Mouse (Mus musculus) G1E (cell line): ENCODE data around the gene Kcnab3. TPM values are rescaled to one million over a fixed set of nuclear protein-coding genes. Genes with fewer than 3 reads are reported as not detected.

Experiments
- ATAC-seq: 2 replicates; pipeline ENCODE4 v1.8.0; 2016; ENCODE audit warnings: mild to moderate bottlenecking; ENCODE audit not compliant: insufficient number of reproducible peaks, poor library complexity, low FRiP score, severe bottlenecking; ENCODE audit errors: extremely low read depth
- DNase-seq: peaks from one replicate; pipeline ENCODE4 v3.0.0; 2012; ENCODE audit warnings: low spot score
- H3K27me3 ChIP-seq: 2 replicates; pipeline ENCODE4 v1.6.1; 2012; ENCODE audit warnings: mild to moderate bottlenecking, low read length, inconsistent platforms; ENCODE audit not compliant: insufficient read depth
- H3K36me3 ChIP-seq: replicated peaks from 2 replicates; pipeline ENCODE3; 2012; ENCODE audit warnings: mild to moderate bottlenecking, inconsistent platforms
- H3K4me1 ChIP-seq: 2 replicates; pipeline ENCODE4 v1.6.1; 2012; ENCODE audit warnings: low read depth, low read length, inconsistent platforms, mixed read lengths; ENCODE audit not compliant: insufficient read depth
- H3K4me3 ChIP-seq: 2 replicates; pipeline ENCODE4 v1.5.1; 2012; ENCODE audit warnings: low read depth, mild to moderate bottlenecking, inconsistent platforms, low read length, moderate library complexity, mixed read lengths
- H3K9me3 ChIP-seq: replicated peaks from 2 replicates; pipeline ENCODE4 v1.6.1; 2012; ENCODE audit warnings: inconsistent platforms
- CTCF ChIP-seq: IDR thresholded peaks from 2 replicates; pipeline ENCODE4 v1.5.1; 2012; ENCODE audit warnings: low read depth, low read length, inconsistent platforms, mixed read lengths
- GATA1 ChIP-seq: IDR thresholded peaks from 2 replicates; pipeline ENCODE4 v1.6.1; 2012; ENCODE audit warnings: borderline replicate concordance, low read length, inconsistent platforms, mixed read lengths
- GATA2 ChIP-seq: IDR thresholded peaks from 2 replicates; pipeline ENCODE4 v1.6.1; 2012; ENCODE audit warnings: low read depth, low read length, inconsistent platforms, borderline replicate concordance
- POLR2AphosphoS5 ChIP-seq: IDR thresholded peaks from 2 replicates; pipeline ENCODE4 v1.6.1; 2012; ENCODE audit warnings: low read depth, low read length, inconsistent platforms; ENCODE audit not compliant: insufficient replicate concordance
- TAL1 ChIP-seq: conservative IDR thresholded peaks from 2 replicates; pipeline ENCODE4 v1.6.1; 2012; ENCODE audit warnings: low read depth, low read length, inconsistent platforms, mixed read lengths
- polyA plus RNA-seq: library from polyadenylated mRNA; stranded (reverse); fragments of >175 nt; gene quantifications from 2 replicates; pipeline ENCODE4 v1.2.3, GENCODE M21; 2012
- total RNA-seq, 2 experiments: library from RNA; stranded (forward) in 1 of 2; stranded (reverse) in 1 of 2; fragments of 200-1000 nt in 1 of 2; fragments of >200 nt in 1 of 2; fragmentation: Nextera tagmentation in 1 of 2; gene quantifications; 2 replicates each; pipeline ENCODE4 v1.2.3; 2014 to 2017

Gene Kcnab3
- total and polyA plus RNA-seq, 3 experiments = 0.27 to 1.2 (median 0.60) TPM

DNA sequence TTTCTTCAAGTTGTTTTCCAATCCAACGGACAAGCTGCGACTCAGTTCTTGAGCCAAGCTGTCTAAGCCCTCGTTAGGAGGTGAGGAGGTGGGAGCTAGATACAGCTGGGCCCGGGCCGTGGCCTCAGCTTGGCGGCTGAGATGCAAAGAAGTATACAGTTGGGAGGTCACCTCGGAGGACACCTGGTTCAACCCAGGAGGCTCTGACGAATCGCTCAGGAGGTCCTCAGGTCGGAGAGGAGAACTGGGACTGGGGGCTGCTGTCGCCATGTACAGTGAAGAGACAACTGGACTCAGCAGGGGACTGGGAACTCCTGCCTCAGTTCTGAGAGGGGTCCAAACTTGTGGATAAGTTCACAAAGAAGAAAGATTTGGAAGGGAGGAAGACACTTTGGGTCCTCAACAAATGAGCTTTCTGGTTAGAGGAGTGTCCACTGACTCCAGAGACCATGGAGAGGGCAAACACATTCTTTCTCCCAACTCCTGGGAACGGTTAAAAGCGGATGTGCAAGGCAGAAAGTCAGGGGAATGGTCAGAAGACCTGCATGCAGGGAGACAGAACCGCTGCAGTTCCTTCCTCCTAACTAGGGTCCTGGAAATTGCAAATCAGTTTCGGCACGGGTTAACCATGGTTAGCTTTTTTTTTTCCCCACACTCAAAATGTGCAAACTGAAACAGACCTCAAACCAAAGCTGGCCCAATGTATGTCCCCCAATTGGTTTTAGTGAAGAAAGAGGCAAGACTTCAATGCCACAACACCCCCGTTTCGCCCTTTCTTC is 3.2 kb upstream of the Kcnab3 start:
- H3K36me3 ChIP-seq = peaks cover 47% of the 10 kb centered on the region
- DNase-seq (peak; percentile 26), ATAC-seq (no peak)
- peak overlapping the region; percentile 70 for H3K4me3 ChIP-seq
- no peaks in the 10 kb centered on the region for H3K9me3 ChIP-seq
- H3K4me1 ChIP-seq = peaks cover 59% of the 10 kb centered on the region
- TF ChIP-seq TAL1 (no peak), CTCF (no peak), POLR2AphosphoS5 (no peak), GATA1 (no peak), GATA2 (no peak)
- peaks cover 16% of the 10 kb centered on the region for H3K27me3 ChIP-seq

DNA sequence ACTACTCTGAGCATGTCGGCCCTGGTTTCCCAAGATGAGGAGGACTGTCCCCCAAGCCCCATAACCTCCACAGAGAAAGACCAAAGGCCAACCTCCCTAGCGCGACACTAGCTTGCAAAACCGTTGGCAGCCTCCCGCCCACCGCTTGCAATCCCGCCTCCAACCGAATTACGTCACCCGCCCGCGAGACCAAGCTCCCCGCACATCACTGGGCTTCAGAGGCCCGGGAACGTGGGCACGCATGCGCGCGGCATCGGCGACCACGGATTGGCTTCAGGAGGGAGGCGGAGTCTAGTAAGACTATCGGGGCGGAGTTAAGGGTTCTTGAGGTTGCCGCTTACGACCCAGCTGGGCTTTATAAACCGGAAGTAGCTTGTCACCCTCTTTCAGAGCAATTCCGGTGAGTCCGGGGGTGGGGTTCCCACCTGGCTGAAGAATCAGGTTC is 2.4 kb upstream of the Kcnab3 start, which contains the start of the genes Cntrob and Trappc1:
Cntrob (minus strand) TSS at position 109 of the 445 bp plus-strand sequence.
Trappc1 (plus strand) TSS at position 314 of the 445 bp plus-strand sequence.
- peaks cover 39% of the 10 kb centered on the region for H3K36me3 ChIP-seq
- no peaks in the 10 kb centered on the region for H3K9me3 ChIP-seq
- peak; percentile 96 for DNase-seq
- TF ChIP-seq GATA2 = no peak
- TF ChIP-seq TAL1 = no peak
- TF ChIP-seq CTCF = no peak
- no peak for TF ChIP-seq GATA1
- TF ChIP-seq POLR2AphosphoS5 = no peak
- ATAC-seq = peak; percentile 91
- H3K4me3 ChIP-seq = peak within 1 kb of the TSS; percentile 70
- H3K27me3 ChIP-seq = peaks cover 23% of the 10 kb centered on the region
- H3K4me1 ChIP-seq = peaks cover 59% of the 10 kb centered on the region

GRCm38 (mm10) chr11:69324749-69325148 is 1.3 kb upstream of the Kcnab3 start:
- ATAC-seq = no peak
- Histone ChIP-seq H3K4me3 (peak overlapping the region; percentile 70; the same call in 1 of the 2 replicates), H3K27me3 (peaks cover 34% of the 10 kb centered on the region), H3K4me1 (peaks cover 59% of the 10 kb centered on the region), H3K36me3 (peaks cover 29% of the 10 kb centered on the region), H3K9me3 (no peaks in the 10 kb centered on the region)
- DNase-seq = no peak
- no peak for TF ChIP-seq POLR2AphosphoS5
- no peak for TF ChIP-seq TAL1
- no peak for TF ChIP-seq GATA2
- no peak for TF ChIP-seq GATA1
- no peak for TF ChIP-seq CTCF

DNA sequence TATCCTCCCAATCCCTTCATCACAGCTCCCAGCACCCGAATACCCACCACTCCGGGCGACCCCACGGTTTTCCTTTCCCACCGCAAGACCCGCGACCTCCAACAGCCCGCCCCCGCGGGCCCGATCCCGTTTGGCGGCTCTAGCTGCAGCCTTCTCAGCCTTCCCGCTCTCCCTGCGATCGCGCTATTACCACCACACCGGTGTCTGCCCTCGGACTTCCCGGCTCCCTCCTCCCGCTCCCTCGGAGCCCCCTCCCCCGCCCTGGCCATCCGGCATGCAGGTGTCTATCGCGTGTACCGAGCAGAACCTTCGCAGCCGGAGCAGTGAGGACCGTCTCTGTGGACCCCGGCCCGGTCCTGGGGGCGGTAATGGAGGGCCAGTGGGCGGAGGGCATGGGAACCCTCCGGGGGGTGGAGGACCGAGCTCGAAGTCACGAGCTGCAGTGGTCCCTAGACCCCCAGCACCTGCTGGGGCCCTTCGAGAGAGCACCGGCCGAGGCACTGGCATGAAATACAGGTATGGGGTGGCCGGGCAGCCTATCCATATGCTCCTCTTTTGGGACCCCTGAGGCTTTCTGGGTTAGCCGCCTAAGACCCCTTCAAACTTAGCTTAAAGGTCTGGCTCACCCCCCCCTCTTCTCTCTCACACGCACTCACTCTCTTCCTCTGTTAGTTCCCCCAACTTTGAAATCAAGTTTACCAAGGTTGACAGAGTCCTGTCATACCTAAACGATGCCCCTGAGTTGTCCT is 524 bp downstream of the Kcnab3 start:
- ATAC-seq (no peak), DNase-seq (no peak)
- Histone ChIP-seq H3K9me3 (no peaks in the 10 kb centered on the region), H3K4me1 (peaks cover 51% of the 10 kb centered on the region), H3K4me3 (peak overlapping the region; percentile 73), H3K27me3 (peaks cover 50% of the 10 kb centered on the region), H3K36me3 (peaks cover 12% of the 10 kb centered on the region)
- TF ChIP-seq TAL1 = no peak
- TF ChIP-seq POLR2AphosphoS5 = no peak
- no peak for TF ChIP-seq CTCF
- no peak for TF ChIP-seq GATA1
- no peak for TF ChIP-seq GATA2

DNA sequence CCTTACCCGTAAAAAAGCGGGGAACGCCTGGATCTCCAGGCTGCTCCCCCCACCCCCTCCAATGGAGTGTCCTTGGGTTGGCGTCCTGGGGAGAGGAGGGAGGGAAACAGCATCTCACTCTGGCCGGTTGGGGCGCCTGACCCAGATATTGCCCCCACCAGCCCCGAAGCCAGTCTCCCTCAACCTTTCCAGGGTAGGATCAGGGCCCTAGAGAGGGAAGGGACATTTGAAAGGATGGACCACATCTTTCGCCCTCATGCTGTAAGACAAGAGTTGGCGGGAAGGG is 1.0 kb downstream of the Kcnab3 start:
- DNase-seq (no peak), ATAC-seq (no peak)
- peaks cover 55% of the 10 kb centered on the region for H3K27me3 ChIP-seq
- peaks cover 46% of the 10 kb centered on the region for H3K4me1 ChIP-seq
- peaks cover 7% of the 10 kb centered on the region for H3K36me3 ChIP-seq
- no peaks in the 10 kb centered on the region for H3K9me3 ChIP-seq
- TF ChIP-seq GATA1 = no peak
- no peak for TF ChIP-seq POLR2AphosphoS5
- no peak for TF ChIP-seq GATA2
- TF ChIP-seq CTCF = no peak
- no peak for TF ChIP-seq TAL1
- no peak overlapping the region for H3K4me3 ChIP-seq

DNA sequence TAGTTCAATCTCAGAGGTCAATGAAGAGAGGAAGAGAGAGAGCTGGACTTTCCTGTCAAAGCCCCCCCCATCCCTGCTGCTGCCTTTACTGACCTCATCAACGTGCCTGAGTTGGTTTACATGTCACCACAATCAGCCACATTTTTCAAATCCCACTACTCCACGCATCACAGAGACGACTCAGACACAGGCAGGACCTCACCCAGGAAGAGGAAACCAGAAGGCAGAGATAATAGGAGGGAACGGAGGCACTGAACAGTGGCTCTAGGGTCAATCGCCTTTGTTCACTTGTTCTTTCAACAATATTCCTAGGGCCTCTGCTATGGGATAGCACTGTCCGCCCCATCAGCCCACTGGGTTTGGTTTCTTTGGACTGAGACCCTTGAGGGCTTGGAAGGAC is 1.6 kb downstream of the Kcnab3 start:
- H3K4me3 ChIP-seq = no peak overlapping the region
- no peak for DNase-seq

More for the DNA sequence above, 1.6 kb downstream of the Kcnab3 start:
- Histone ChIP-seq H3K36me3 (peaks cover 6% of the 10 kb centered on the region), H3K4me1 (peaks cover 41% of the 10 kb centered on the region), H3K9me3 (no peaks in the 10 kb centered on the region), H3K27me3 (peaks cover 57% of the 10 kb centered on the region)
- ATAC-seq = no peak
- TF ChIP-seq GATA2 (no peak), GATA1 (no peak), TAL1 (no peak), POLR2AphosphoS5 (no peak), CTCF (no peak)
